Mouse (Mus musculus): ENCODE measurements around the gene Gm3542.
"Not testable (repeated sequence)": the region's sequence is repeated elsewhere in the genome, so short reads cannot be mapped to it uniquely, and the experiment has no call there.

Gm3542 gene

DNA sequence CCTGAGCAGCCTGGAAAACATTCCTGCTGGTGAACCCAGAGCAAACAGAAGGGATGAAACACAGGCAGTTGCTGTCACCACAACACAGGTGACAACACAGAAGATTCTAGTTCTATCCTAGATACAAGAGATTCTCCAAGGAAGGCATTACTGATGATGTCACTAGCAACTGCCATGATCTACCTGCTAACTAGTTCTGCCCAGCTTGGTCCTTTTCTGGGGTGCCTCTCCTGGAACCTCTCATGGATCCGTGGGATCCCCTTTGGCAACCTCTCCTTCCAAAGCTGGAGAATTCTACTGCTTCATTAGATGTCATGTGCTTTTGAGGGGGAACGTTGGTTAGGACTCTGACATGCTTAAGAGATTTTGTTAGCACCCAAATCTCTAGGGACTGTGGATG lies at the start of gene Gm3542:
TSS of gene Gm3542 (minus strand) at position 101 of the 400 bp plus-strand sequence.
- DNase-seq (ENCODE audit: low read depth) = not testable (repeated sequence)
